Mouse (Mus musculus) gastrocnemius, adult 2 months (tissue): Measurements from ENCODE around the gene Mettl25. TPM values are rescaled to one million over a fixed set of nuclear protein-coding genes. Genes with fewer than 3 reads are reported as not detected.

ENCODE experiments used
- DNase-seq: peaks from one replicate; pipeline ENCODE4 v3.0.0; 2022
- H3K27ac ChIP-seq: fragments of 200-600 bp; 2 replicates; pipeline ENCODE4 v1.8.1; 2022; ENCODE audit warnings: mild to moderate bottlenecking
- H3K4me3 ChIP-seq: fragments of 200-600 bp; 2 replicates; pipeline ENCODE4 v1.8.1; 2022; ENCODE audit warnings: mild to moderate bottlenecking, moderate library complexity
- CTCF ChIP-seq: fragments of 200-600 bp; IDR thresholded peaks from 2 replicates; pipeline ENCODE4 v1.8.1; 2022; ENCODE audit warnings: antibody characterized with exemption, mild to moderate bottlenecking, moderate library complexity
- intact Hi-C: fragments of 180-260 bp; cut with DNase I; formaldehyde crosslinking; loops from one replicate; pipeline ENCODE4 v1.15.1; 2025
- long read RNA-seq, 2 experiments: library from polyadenylated mRNA; stranded (forward); transcript quantifications; one replicate each; pipeline ENCODE4 v2.0.0; 2021
- total RNA-seq, 2 experiments: library from RNA; stranded (reverse); gene quantifications; 2 replicates each; pipeline ENCODE4 v1.2.3; 2021

Gene Mettl25
- total RNA-seq: 1 to 10 TPM; 3.5 to 4.1 TPM
- long read RNA-seq, experiment 1, partial matches to known transcripts: 0 of 2 reads
- long read RNA-seq, experiment 1, other reads (novel, unspliced or antisense): 2 of 2 reads
- long read RNA-seq, experiment 2, partial matches to known transcripts: 0 of 3 reads
- long read RNA-seq, experiment 2, other reads (novel, unspliced or antisense): 1 of 3 reads

- peak; percentile 84 for TF ChIP-seq CTCF
- intact Hi-C loops: loop anchor here (5.0 kb wide), 1 partner anchor 746 kb away; no protein-coding TSS in a partner anchor
These were observed at the start of gene Mettl25, which contains the start of gene Ccdc59 for GRCm38 (mm10) chr10:105840928-105841888. Gene Mettl25 (minus strand): TSS chr10:105841380. Gene Ccdc59 (plus strand): TSS chr10:105841067.

GRCm38 (mm10) chr10:105867312-105867711 is 26.1 kb upstream of the Mettl25 start:
- intact Hi-C loops: no loop called here
- DNase-seq: no peak

More at GRCm38 (mm10) chr10:105840928-105841888, at the start of gene Mettl25, which contains the start of gene Ccdc59:
- Histone ChIP-seq H3K27ac (peak within 1 kb of the TSS; percentile 99), H3K4me3 (peak within 1 kb of the TSS; percentile 86)
- peak; percentile 98 for DNase-seq

GRCm38 (mm10) chr10:105851136-105851535 is 10.0 kb upstream of the Mettl25 start:
- no peak overlapping the region for H3K4me3 ChIP-seq
- intact Hi-C loops: no loop called here
- peak overlapping the region; percentile 46; the same call in 1 of the 2 replicates for H3K27ac ChIP-seq
- peak; percentile 34 for DNase-seq
- TF ChIP-seq CTCF: no peak

More at GRCm38 (mm10) chr10:105867312-105867711, 26.1 kb upstream of the Mettl25 start:
- peak; percentile 44 for TF ChIP-seq CTCF
- H3K27ac ChIP-seq: no peak overlapping the region
- H3K4me3 ChIP-seq: no peak overlapping the region

- no peak for TF ChIP-seq CTCF
- DNase-seq: no peak
- intact Hi-C loops: no loop called here
- Histone ChIP-seq H3K27ac (peak overlapping the region; percentile 46; the same call in 1 of the 2 replicates), H3K4me3 (no peak overlapping the region)
These were observed 9.1 kb upstream of the Mettl25 start for GRCm38 (mm10) chr10:105850286-105850685.

GRCm38 (mm10) chr10:105842574-105842973 is 1.4 kb upstream of the Mettl25 start:
- no peak for DNase-seq
- H3K4me3 ChIP-seq: peak overlapping the region; percentile 86
- no peak overlapping the region for H3K27ac ChIP-seq
- no peak for TF ChIP-seq CTCF
- intact Hi-C loops: loop anchor here (5.0 kb wide), 1 partner anchor 745 kb away; no protein-coding TSS in a partner anchor

GRCm38 (mm10) chr10:105834627-105835228 is 6.5 kb downstream of the Mettl25 start:
- no peak for DNase-seq
- TF ChIP-seq CTCF: peak; percentile 52
- Histone ChIP-seq H3K4me3 (no peak overlapping the region), H3K27ac (no peak overlapping the region)
- intact Hi-C loops: no loop called here

- intact Hi-C loops: no loop called here
- Histone ChIP-seq H3K4me3 (no peak overlapping the region), H3K27ac (no peak overlapping the region)
- TF ChIP-seq CTCF: no peak
- no peak for DNase-seq
These were observed 34.7 kb downstream of the Mettl25 start for GRCm38 (mm10) chr10:105806259-105807010.

GRCm38 (mm10) chr10:105803461-105803860 is 37.7 kb downstream of the Mettl25 start:
- no peak for DNase-seq
- TF ChIP-seq CTCF: no peak
- intact Hi-C loops: no loop called here
- Histone ChIP-seq H3K27ac (no peak overlapping the region), H3K4me3 (no peak overlapping the region)

GRCm38 (mm10) chr10:105802132-105802531 is 39.0 kb downstream of the Mettl25 start:
- Histone ChIP-seq H3K27ac (no peak overlapping the region), H3K4me3 (no peak overlapping the region)
- intact Hi-C loops: no loop called here
- no peak for TF ChIP-seq CTCF
- DNase-seq: no peak

- TF ChIP-seq CTCF: no peak
- no peak for DNase-seq
- Histone ChIP-seq H3K4me3 (no peak overlapping the region), H3K27ac (no peak overlapping the region)
- intact Hi-C loops: no loop called here
These were observed 40.0 kb downstream of the Mettl25 start for GRCm38 (mm10) chr10:105801147-105801546.

- intact Hi-C loops: no loop called here
- TF ChIP-seq CTCF: no peak
- DNase-seq: no peak
- Histone ChIP-seq H3K4me3 (no peak overlapping the region), H3K27ac (no peak overlapping the region)
These were observed 43.8 kb downstream of the Mettl25 start for GRCm38 (mm10) chr10:105797250-105797924.
